Mouse (Mus musculus): ENCODE measurements around the gene Gtse1.
"Not testable (repeated sequence)": the region's sequence is repeated elsewhere in the genome, so short reads cannot be mapped to it uniquely, and the experiment has no call there.

DNA sequence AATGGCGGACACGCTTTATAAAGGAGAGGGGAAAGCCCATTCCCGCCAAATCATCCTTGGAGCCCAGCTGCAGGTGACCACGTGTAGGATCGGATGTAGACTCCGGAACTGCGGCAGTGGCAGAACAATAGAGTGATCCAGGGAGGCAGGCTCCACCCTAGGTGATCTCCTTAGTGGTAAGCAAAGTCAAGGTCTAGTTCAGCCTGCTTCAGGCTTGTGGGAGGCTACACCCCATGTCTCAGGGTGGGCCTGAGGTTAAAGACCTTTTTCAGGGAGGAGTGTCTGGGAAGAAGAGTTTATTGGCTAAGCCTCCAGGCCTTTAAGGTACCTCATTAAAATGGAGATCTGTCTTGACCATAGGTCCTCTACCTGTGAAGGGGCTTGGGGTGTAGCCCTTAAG, 6.4 kb downstream of the Gtse1 start:
- TF ChIP-seq POLR2A, CTCF (IDR thresholded peaks at IDR 0.05; ENCODE audit: insufficient read depth, low read depth, low read length): not testable (repeated sequence)

Measured in olfactory bulb, adult 2 months (tissue).